Comparison of ENCODE assay signal across 7 mouse cellular contexts in the genomic region with DNA sequence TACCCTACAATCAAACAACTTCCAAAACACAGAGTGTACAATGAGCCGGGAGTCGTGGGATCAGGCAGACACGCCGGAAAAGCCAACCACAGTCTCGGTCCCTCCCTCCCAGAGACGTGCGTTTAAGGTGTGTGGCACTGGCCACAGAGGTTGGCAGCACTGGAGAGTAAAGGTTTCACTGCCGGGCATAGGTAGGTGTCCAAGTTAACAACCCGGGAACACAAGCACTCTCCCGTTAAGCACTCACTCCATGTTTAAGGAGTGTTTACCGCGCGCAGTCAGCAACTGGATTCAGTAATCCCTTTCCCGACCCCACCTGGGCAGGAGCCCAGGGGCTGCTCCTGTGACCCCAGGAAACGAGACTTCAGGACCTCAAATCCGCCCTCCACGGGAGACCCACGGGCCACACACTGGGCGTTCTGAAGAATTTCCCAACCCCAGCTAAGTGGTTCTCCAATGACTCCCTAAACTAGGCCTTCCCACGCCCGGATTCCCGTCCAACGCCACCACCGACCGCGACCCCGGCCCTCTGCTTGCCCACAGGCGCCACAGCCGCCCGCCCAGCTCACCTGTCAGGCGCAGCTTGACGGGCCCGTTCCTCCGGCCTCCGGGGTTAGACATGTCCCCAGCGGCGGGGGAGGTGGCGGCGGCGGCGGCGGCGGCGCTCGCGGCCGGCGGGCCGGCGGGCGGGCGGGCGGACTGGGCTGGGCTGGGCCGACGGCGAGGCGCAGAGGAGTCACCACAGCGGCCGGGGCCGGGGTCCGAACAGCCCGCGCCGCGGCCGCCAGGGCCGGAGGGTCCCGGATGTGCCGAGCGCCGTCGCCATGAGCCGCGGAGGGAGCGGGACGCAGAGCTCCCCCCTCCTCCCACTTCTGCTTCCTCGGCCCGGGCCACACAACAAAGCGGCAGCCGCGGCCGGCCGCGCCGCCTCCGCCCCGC. TPM values are rescaled to one million over a fixed set of nuclear protein-coding genes. Genes with fewer than 3 reads are reported as not detected.
A peak's percentile ranks its signal among the peaks of the same experiment; 100 is the strongest.
DNase-seq lines count a peak whose midpoint lies in the region; ATAC-seq and TF ChIP-seq lines count a peak whose summit lies in the region.

No protein-coding gene starts in this region.

- peak; percentile 79 for DNase-seq in embryo, embryonic 10.5 days (ENCODE audit: low spot score)
- DNase-seq in gastrocnemius, postnatal 25 days = peak; percentile 10
- DNase-seq in midbrain, embryonic 14.5 days = no peak
- DNase-seq in spleen, adult 2 months (ENCODE audit: low read depth in 1 of 2, low spot score in 2 of 2) = peak in 1 of 2 experiments; percentile 68

- TF ChIP-seq POLR2A in spleen, adult 2 months (IDR thresholded peaks at IDR 0.05; ENCODE audit: low read depth, low read length) = no peak

- no peaks in the 10 kb centered on the region for H3K9me3 ChIP-seq in intestine, embryonic 16.5 days (ENCODE audit: control insufficient read depth, low read length)
- H3K9me3 ChIP-seq in limb, embryonic 13.5 days = no peaks in the 10 kb centered on the region
- no peaks in the 10 kb centered on the region for H3K9me3 ChIP-seq in midbrain, embryonic 14.5 days (ENCODE audit: control insufficient read depth, low read length)

- H3K4me2 ChIP-seq in intestine, embryonic 16.5 days (ENCODE audit: low read depth, low read length) = peak overlapping the region; percentile 78
- H3K4me2 ChIP-seq in limb, embryonic 13.5 days (replicated peaks) = peak overlapping the region; percentile 88
- H3K4me2 ChIP-seq in midbrain, embryonic 14.5 days (ENCODE audit: low read length) = peak overlapping the region; percentile 93

- H3K4me1 ChIP-seq in intestine, embryonic 16.5 days (ENCODE audit: control insufficient read depth, insufficient read depth, low read length) = peaks cover 12% of the 10 kb centered on the region
- H3K4me1 ChIP-seq in limb, embryonic 13.5 days = peaks cover 23% of the 10 kb centered on the region
- H3K4me1 ChIP-seq in midbrain, embryonic 14.5 days (ENCODE audit: control insufficient read depth, insufficient read depth, low read length) = peaks cover 17% of the 10 kb centered on the region
- no peaks in the 10 kb centered on the region; the same call in 1 of the 2 replicates for H3K4me1 ChIP-seq in spleen, adult 2 months (ENCODE audit: control insufficient read depth, insufficient read depth, insufficient read length)

- H3K27me3 ChIP-seq in intestine, embryonic 16.5 days (replicated peaks; ENCODE audit: control insufficient read depth, insufficient read depth, low read length) = no peaks in the 10 kb centered on the region
- H3K27me3 ChIP-seq in limb, embryonic 13.5 days = no peaks in the 10 kb centered on the region
- H3K27me3 ChIP-seq in midbrain, embryonic 14.5 days (ENCODE audit: control insufficient read depth, insufficient read depth, low read length) = no peaks in the 10 kb centered on the region
- H3K27me3 ChIP-seq in spleen, adult 2 months (ENCODE audit: control insufficient read depth, insufficient read depth, low read length) = no peaks in the 10 kb centered on the region

- 1% methylated on average over 67 of the region's 87 CpGs for WGBS in intestine, embryonic 16.5 days
- 0% methylated on average over 63 of the region's 87 CpGs for WGBS in limb, embryonic 13.5 days
- WGBS in midbrain, embryonic 14.5 days = under 1% methylated on average over 75 of the region's 87 CpGs
- under 1% methylated on average over 70 of the region's 87 CpGs for WGBS in spleen, adult 2 months

- H3K4me3 ChIP-seq in intestine, embryonic 16.5 days (ENCODE audit: low read length) = peak overlapping the region; percentile 95
- H3K4me3 ChIP-seq in limb, embryonic 13.5 days = peak overlapping the region; percentile 93
- H3K4me3 ChIP-seq in midbrain, embryonic 14.5 days (replicated peaks; ENCODE audit: low read depth, low read length) = peak overlapping the region; percentile 84
- H3K4me3 ChIP-seq in spleen, adult 2 months (ENCODE audit: extremely low read depth, insufficient read depth, insufficient read length) = peak overlapping the region; percentile 80

- H3K36me3 ChIP-seq in intestine, embryonic 16.5 days (ENCODE audit: control insufficient read depth, insufficient read depth, low read length) = no peaks in the 10 kb centered on the region
- H3K36me3 ChIP-seq in limb, embryonic 13.5 days = no peaks in the 10 kb centered on the region
- no peaks in the 10 kb centered on the region for H3K36me3 ChIP-seq in midbrain, embryonic 14.5 days (ENCODE audit: control insufficient read depth, insufficient read depth, low read length)
- H3K36me3 ChIP-seq in spleen, adult 2 months (ENCODE audit: control insufficient read depth, insufficient read depth, low read length) = no peaks in the 10 kb centered on the region

- peak overlapping the region; percentile 97 for H3K9ac ChIP-seq in intestine, embryonic 16.5 days (ENCODE audit: low read depth, low read length)
- H3K9ac ChIP-seq in limb, embryonic 13.5 days = peak overlapping the region; percentile 97
- H3K9ac ChIP-seq in midbrain, embryonic 14.5 days (replicated peaks; ENCODE audit: low read length) = peak overlapping the region; percentile 89

- H3K27ac ChIP-seq in intestine, embryonic 16.5 days (ENCODE audit: low read length) = peak overlapping the region; percentile 96
- H3K27ac ChIP-seq in limb, embryonic 13.5 days = peak overlapping the region; percentile 95
- peak overlapping the region; percentile 96 for H3K27ac ChIP-seq in midbrain, embryonic 14.5 days (replicated peaks; ENCODE audit: low read depth, low read length)
- peak overlapping the region; percentile 86 for H3K27ac ChIP-seq in spleen, adult 2 months (ENCODE audit: insufficient read depth, low read length)

- ATAC-seq in activated CD4-positive, CD25-positive, alpha-beta regulatory T cell, adult 4 months = peak; percentile 30
- ATAC-seq in intestine, embryonic 16.5 days = peak; percentile 82
- peak; percentile 77 for ATAC-seq in limb, embryonic 13.5 days (ENCODE audit: low FRiP score, low read depth)
- ATAC-seq in midbrain, embryonic 14.5 days (ENCODE audit: low FRiP score, low TSS enrichment) = peak; percentile 89

- TF ChIP-seq CTCF in spleen, adult 2 months (IDR thresholded peaks at IDR 0.05; ENCODE audit: extremely low read depth, insufficient read depth, insufficient read length, insufficient replicate concordance) = no peak

RNA-seq across cellular contexts. Expression of a gene that starts 0.6 kb away (rescaled TPM):
- polyA plus RNA-seq in activated CD4-positive, CD25-positive, alpha-beta regulatory T cell, adult 4 months (2017; shearing (Covaris generic)) = 10 to 100 TPM; 16.4 to 18.0 TPM
- 10 to 100 TPM; 22.3 to 23.7 TPM for total RNA-seq in gastrocnemius, postnatal 25 days (2021)
- 8.7 and 9.4 TPM in 2 replicates for polyA plus RNA-seq in intestine, embryonic 16.5 days (2015; fragmentation: Nextera tagmentation; extraction: Ambion mirVana)
- 14.5 and 15.8 TPM in 2 replicates for polyA plus RNA-seq in limb, embryonic 13.5 days (2015; fragmentation: Nextera tagmentation; extraction: Ambion mirVana)
- 17.5 and 24.0 TPM in 2 replicates for polyA plus RNA-seq in midbrain, embryonic 14.5 days (2014; fragmentation: Nextera tagmentation; extraction: Ambion mirVana)
- polyA plus RNA-seq in spleen, adult 2 months (2012; rRNA removed) = 4.9 TPM in 2 replicates

Comparison
In these comparisons a context has a peak if more than half of its experiments do, and no peak if none do; other contexts are left out.
1. ATAC-seq: peak in every context shown above with its lines; median percentile 89 in midbrain, embryonic 14.5 days; 82 in intestine, embryonic 16.5 days; 77 in limb, embryonic 13.5 days; 30 in activated CD4-positive, CD25-positive, alpha-beta regulatory T cell, adult 4 months.